Mouse (Mus musculus): ENCODE data around the gene Sap30l. TPM values are rescaled to one million over a fixed set of nuclear protein-coding genes. Genes with fewer than 3 reads are reported as not detected.
"Not testable (repeated sequence)": the region's sequence is repeated elsewhere in the genome, so short reads cannot be mapped to it uniquely, and the experiment has no call there.

The Sap30l gene
- polyA plus RNA-seq, 1 experiment from 2014 or later = 14.1 TPM

DNA sequence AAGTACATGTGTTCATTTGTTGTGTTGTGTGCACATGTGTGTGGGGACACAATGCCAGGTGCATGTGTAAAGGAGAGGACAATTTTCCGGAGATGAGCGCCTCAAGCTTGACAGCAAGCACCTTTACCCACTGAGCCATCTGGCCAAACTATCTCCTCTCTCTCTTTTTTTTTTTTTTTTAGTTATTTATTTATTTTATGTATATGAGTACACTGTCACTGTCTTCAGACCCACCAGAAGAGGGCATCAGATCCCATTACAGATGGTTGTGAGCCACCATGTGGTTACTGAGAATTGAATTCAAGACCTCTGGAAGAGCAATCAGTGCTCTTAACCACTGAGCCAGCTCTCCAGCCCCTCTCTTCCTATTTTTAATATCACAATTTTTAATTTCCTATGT lies 21.7 kb downstream of the Sap30l start:
- H3K4me2 ChIP-seq (ENCODE audit: low read depth, low read length, severe bottlenecking); ATAC-seq (replicated peaks; ENCODE audit: low FRiP score); H3K27ac ChIP-seq (ENCODE audit: low read depth, low read length); H3K4me3 ChIP-seq (ENCODE audit: low read depth, low read length); DNase-seq (ENCODE audit: low spot score); H3K9ac ChIP-seq (ENCODE audit: low read length); H3K36me3 ChIP-seq (ENCODE audit: control insufficient read depth, insufficient read depth, low read length); H3K4me1 ChIP-seq (replicated peaks; ENCODE audit: control insufficient read depth, insufficient read depth, low read length); H3K9me3 ChIP-seq (ENCODE audit: control insufficient read depth, low read length): not testable (repeated sequence)
- H3K27me3 ChIP-seq (ENCODE audit: control insufficient read depth, insufficient read depth, low read length) = peaks cover 22% of the 10 kb centered on the region
- WGBS = 91% methylated on average over 2 of the region's 2 CpGs

GRCm38 (mm10) chr11:57823714-57824113 lies 22.3 kb downstream of the Sap30l start:
- Histone ChIP-seq H3K36me3 (ENCODE audit: control insufficient read depth, insufficient read depth, low read length) (no peaks in the 10 kb centered on the region), H3K4me1 (replicated peaks; ENCODE audit: control insufficient read depth, insufficient read depth, low read length) (peaks cover 8% of the 10 kb centered on the region; the same call in 1 of the 2 replicates), H3K9me3 (ENCODE audit: control insufficient read depth, low read length) (no peaks in the 10 kb centered on the region), H3K27me3 (ENCODE audit: control insufficient read depth, insufficient read depth, low read length) (peaks cover 27% of the 10 kb centered on the region), H3K27ac (ENCODE audit: low read depth, low read length) (no peak overlapping the region), H3K9ac (ENCODE audit: low read length) (no peak overlapping the region), H3K4me2 (ENCODE audit: low read depth, low read length, severe bottlenecking) (no peak overlapping the region), H3K4me3 (ENCODE audit: low read depth, low read length) (no peak overlapping the region)
- ATAC-seq (replicated peaks; ENCODE audit: low FRiP score) (no peak), DNase-seq (ENCODE audit: low spot score) (no peak)
- 74% methylated on average over 7 of the region's 7 CpGs for WGBS

DNA sequence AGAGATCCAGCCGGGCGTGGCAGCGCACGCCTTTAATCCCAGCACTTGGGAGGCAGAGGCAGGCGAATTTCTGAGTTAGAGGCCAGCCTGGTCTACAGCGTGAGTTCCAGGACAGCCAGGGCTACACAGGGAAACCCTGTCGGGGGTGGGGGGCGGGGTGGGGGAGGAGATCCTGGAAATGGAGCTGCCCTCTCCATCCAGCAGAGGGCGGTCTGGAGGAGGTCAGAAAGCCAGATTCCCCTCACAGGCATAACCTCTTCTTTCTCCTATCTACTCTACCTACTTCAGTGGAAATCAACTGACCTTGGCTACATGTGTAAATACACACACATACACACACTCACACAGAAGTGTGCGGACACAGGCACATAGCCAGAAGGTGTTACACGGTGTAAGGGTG lies 23.8 kb downstream of the Sap30l start:
- WGBS = 36% methylated on average over 11 of the region's 11 CpGs

GRCm38 (mm10) chr11:57827048-57827914 lies 25.8 kb downstream of the Sap30l start:
- ATAC-seq (replicated peaks; ENCODE audit: low FRiP score) (peak; percentile 53; the same call in 1 of the 2 replicates), DNase-seq (ENCODE audit: low spot score) (peak; percentile 80)
- peak overlapping the region; percentile 67 for H3K4me2 ChIP-seq (ENCODE audit: low read depth, low read length, severe bottlenecking)
- H3K9ac ChIP-seq (ENCODE audit: low read length) = peak overlapping the region; percentile 44
- no peaks in the 10 kb centered on the region for H3K9me3 ChIP-seq (ENCODE audit: control insufficient read depth, low read length)
- 1% methylated on average over 40 of the region's 41 CpGs for whole genome bisulfite sequencing
- no peak overlapping the region for H3K27ac ChIP-seq (ENCODE audit: low read depth, low read length)
- H3K4me1 ChIP-seq (replicated peaks; ENCODE audit: control insufficient read depth, insufficient read depth, low read length) = peaks cover 14% of the 10 kb centered on the region; the same call in 1 of the 2 replicates
- H3K4me3 ChIP-seq (ENCODE audit: low read depth, low read length) = peak overlapping the region; percentile 27
- H3K36me3 ChIP-seq (ENCODE audit: control insufficient read depth, insufficient read depth, low read length) = no peaks in the 10 kb centered on the region
- peaks cover 62% of the 10 kb centered on the region for H3K27me3 ChIP-seq (ENCODE audit: control insufficient read depth, insufficient read depth, low read length)

More for the DNA sequence above, 23.8 kb downstream of the Sap30l start:
- ATAC-seq (replicated peaks; ENCODE audit: low FRiP score); H3K9me3 ChIP-seq (ENCODE audit: control insufficient read depth, low read length); H3K4me3 ChIP-seq (ENCODE audit: low read depth, low read length); H3K36me3 ChIP-seq (ENCODE audit: control insufficient read depth, insufficient read depth, low read length); DNase-seq (ENCODE audit: low spot score); H3K27ac ChIP-seq (ENCODE audit: low read depth, low read length); H3K4me2 ChIP-seq (ENCODE audit: low read depth, low read length, severe bottlenecking); H3K9ac ChIP-seq (ENCODE audit: low read length): not testable (repeated sequence)
- Histone ChIP-seq H3K4me1 (replicated peaks; ENCODE audit: control insufficient read depth, insufficient read depth, low read length) (peaks cover 14% of the 10 kb centered on the region; the same call in 1 of the 2 replicates), H3K27me3 (ENCODE audit: control insufficient read depth, insufficient read depth, low read length) (peaks cover 42% of the 10 kb centered on the region)

DNA sequence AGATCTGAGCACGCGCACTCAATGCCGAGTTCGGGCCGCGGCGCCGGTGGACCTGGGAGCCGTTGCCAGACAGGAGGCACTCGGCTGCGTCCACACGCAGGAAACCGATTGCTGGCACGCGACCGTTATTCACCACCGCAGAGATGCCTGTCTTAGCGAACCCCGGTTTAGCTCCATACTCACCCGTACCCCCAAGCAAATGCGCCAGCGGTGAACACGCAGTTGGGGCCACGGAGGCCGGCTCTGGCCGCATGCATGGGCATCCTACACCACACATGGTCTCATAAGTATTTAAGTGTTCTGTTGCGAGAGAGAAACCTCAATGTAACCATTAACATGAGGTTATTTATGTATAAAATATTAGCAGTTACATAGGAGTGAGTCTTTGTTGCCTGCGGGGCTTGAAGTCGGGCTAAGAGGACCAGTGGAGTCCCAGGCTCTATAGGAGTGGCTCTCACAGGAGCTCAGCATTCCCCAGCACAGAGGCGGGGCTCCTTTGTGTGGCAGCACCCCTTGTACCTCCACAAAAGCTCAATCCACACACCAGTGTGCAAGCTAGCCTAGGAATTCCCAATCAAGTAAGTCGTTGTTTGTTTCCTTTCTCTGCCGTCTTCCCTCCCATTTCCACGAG lies 26.6 kb downstream of the Sap30l start:
- WGBS = under 1% methylated on average over 33 of the region's 33 CpGs
- Histone ChIP-seq H3K9ac (ENCODE audit: low read length) (peak overlapping the region; percentile 44), H3K4me1 (replicated peaks; ENCODE audit: control insufficient read depth, insufficient read depth, low read length) (peaks cover 14% of the 10 kb centered on the region; the same call in 1 of the 2 replicates)

GRCm38 (mm10) chr11:57828955-57829870 lies 27.8 kb downstream of the Sap30l start:
- under 1% methylated on average over 53 of the region's 53 CpGs for WGBS
- H3K4me1 ChIP-seq (replicated peaks; ENCODE audit: control insufficient read depth, insufficient read depth, low read length) = peaks cover 14% of the 10 kb centered on the region; the same call in 1 of the 2 replicates
- ATAC-seq (replicated peaks; ENCODE audit: low FRiP score) (no peak), DNase-seq (ENCODE audit: low spot score) (peak; percentile 66)
- peaks cover 81% of the 10 kb centered on the region for H3K27me3 ChIP-seq (ENCODE audit: control insufficient read depth, insufficient read depth, low read length)
- no peak overlapping the region for H3K4me3 ChIP-seq (ENCODE audit: low read depth, low read length)
- H3K9me3 ChIP-seq (ENCODE audit: control insufficient read depth, low read length) = no peaks in the 10 kb centered on the region
- H3K27ac ChIP-seq (ENCODE audit: low read depth, low read length) = no peak overlapping the region
- H3K4me2 ChIP-seq (ENCODE audit: low read depth, low read length, severe bottlenecking) = peak overlapping the region; percentile 8; the same call in 1 of the 2 replicates
- no peaks in the 10 kb centered on the region for H3K36me3 ChIP-seq (ENCODE audit: control insufficient read depth, insufficient read depth, low read length)
- no peak overlapping the region for H3K9ac ChIP-seq (ENCODE audit: low read length)

More for the DNA sequence above, 26.6 kb downstream of the Sap30l start:
- H3K4me2 ChIP-seq (ENCODE audit: low read depth, low read length, severe bottlenecking) = peak overlapping the region; percentile 67
- peak; percentile 72 for DNase-seq (ENCODE audit: low spot score)
- 0 out of 2 replicates have a peak, but pooled peaks have one; percentile 34 for ATAC-seq (replicated peaks; ENCODE audit: low FRiP score)
- H3K27ac ChIP-seq (ENCODE audit: low read depth, low read length) = no peak overlapping the region
- no peaks in the 10 kb centered on the region for H3K9me3 ChIP-seq (ENCODE audit: control insufficient read depth, low read length)
- no peaks in the 10 kb centered on the region for H3K36me3 ChIP-seq (ENCODE audit: control insufficient read depth, insufficient read depth, low read length)
- peak overlapping the region; percentile 27 for H3K4me3 ChIP-seq (ENCODE audit: low read depth, low read length)
- peaks cover 70% of the 10 kb centered on the region for H3K27me3 ChIP-seq (ENCODE audit: control insufficient read depth, insufficient read depth, low read length)

GRCm38 (mm10) chr11:57829871-57830775 lies 28.7 kb downstream of the Sap30l start:
- H3K4me3 ChIP-seq (ENCODE audit: low read depth, low read length) = no peak overlapping the region
- peaks cover 14% of the 10 kb centered on the region; the same call in 1 of the 2 replicates for H3K4me1 ChIP-seq (replicated peaks; ENCODE audit: control insufficient read depth, insufficient read depth, low read length)
- H3K36me3 ChIP-seq (ENCODE audit: control insufficient read depth, insufficient read depth, low read length) = no peaks in the 10 kb centered on the region
- WGBS = 7% methylated on average over 17 of the region's 17 CpGs
- ATAC-seq (replicated peaks; ENCODE audit: low FRiP score) (no peak), DNase-seq (ENCODE audit: low spot score) (peak; percentile 63)
- no peak overlapping the region for H3K27ac ChIP-seq (ENCODE audit: low read depth, low read length)
- no peaks in the 10 kb centered on the region for H3K9me3 ChIP-seq (ENCODE audit: control insufficient read depth, low read length)
- H3K9ac ChIP-seq (ENCODE audit: low read length) = no peak overlapping the region
- peaks cover 89% of the 10 kb centered on the region for H3K27me3 ChIP-seq (ENCODE audit: control insufficient read depth, insufficient read depth, low read length)
- H3K4me2 ChIP-seq (ENCODE audit: low read depth, low read length, severe bottlenecking) = no peak overlapping the region
